ENCODE assay signal across 22 mouse cellular contexts in genomic region chr1:193949817-193950216, GRCm38 (mm10).
DNase-seq lines count a peak whose midpoint lies in the region; ATAC-seq lines count a peak whose summit lies in the region.
"Had no signal": no experiment of that assay in that cellular context is flagged by ENCODE, and none has a peak within 500 bp of the region (broad histone marks: within the 10 kb centered on the region; RNA-seq: fewer than 3 reads in every experiment).

No protein-coding gene starts in this region.

- peak; percentile 7 for DNase-seq in embryo, embryonic 10 days (ENCODE audit: low spot score)
- DNase-seq in embryo, embryonic 9.5 days (ENCODE audit: extremely low spot score), result no peak
- DNase-seq in frontal cortex, postnatal 14 days (ENCODE audit: low spot score in 2 of 2), result no peak
- peak; percentile 6 to 8 for DNase-seq in left cerebral cortex, adult 9 months (ENCODE audit: low spot score in 2 of 2)
- DNase-seq in left cerebral cortex, adult 8-10 months (ENCODE audit: low spot score in 2 of 2), result no peak
- DNase-seq in Muller cell, postnatal 12 days (ENCODE audit: inconsistent ontology term), result peak; percentile 68
- DNase-seq in layer of hippocampus, adult 18-20 months (ENCODE audit: low spot score in 2 of 2), result no peak
- DNase-seq: adrenal gland, postnatal 25 days; B cell, adult 2 months; cerebellum, adult 11 months; cerebellum, adult 8-10 months; cerebellum, postnatal 14 days; gastrocnemius, postnatal 10 days; heart, adult 18-20 months; heart, postnatal 10 days; heart, postnatal 4 days had no signal

- peak; percentile 83 for ATAC-seq in frontal cortex, adult (ENCODE audit: low TSS enrichment)
- ATAC-seq: activated CD4-positive, CD25-positive, alpha-beta regulatory T cell, adult 4 months; hindbrain, embryonic 16.5 days; inflammation-experienced regulatory T-cells, adult 6 months; intestine, postnatal 0 days; Patski had no signal

Comparison
In these comparisons a context has a peak if more than half of its experiments do, and no peak if none do; other contexts are left out.
1. DNase-seq: peak in embryo, embryonic 10 days (single experiment), left cerebral cortex, adult 9 months (2 of 2) and Muller cell, postnatal 12 days (single experiment); none in embryo, embryonic 9.5 days (single experiment), frontal cortex, postnatal 14 days (0 of 2), left cerebral cortex, adult 8-10 months (0 of 2) and layer of hippocampus, adult 18-20 months (0 of 2).